Mouse (Mus musculus) stomach, postnatal 0 days (tissue): ENCODE measurements around the gene Ccdc97. TPM values are rescaled to one million over a fixed set of nuclear protein-coding genes. Genes with fewer than 3 reads are reported as not detected.
"Not testable (repeated sequence)": the region's sequence is repeated elsewhere in the genome, so short reads cannot be mapped to it uniquely, and the experiment has no call there.

Source experiments
- ATAC-seq: fragments of 200-750 bp; cut with Nextera tagmentation; 2 replicates; pipeline ENCODE4 v1.8.0; 2017; ENCODE audit not compliant: low FRiP score, low TSS enrichment
- DNase-seq: peaks from one replicate; pipeline ENCODE4 v3.0.0-alpha.2; 2016; ENCODE audit warnings: low spot score
- H3K27ac ChIP-seq: fragments of 300-500 bp; sonication (generic); replicated peaks from 2 replicates; pipeline ENCODE4 v1.5.1; 2014; ENCODE audit warnings: mild to moderate bottlenecking, control low read depth
- H3K27me3 ChIP-seq: fragments of 300-500 bp; sonication (generic); 2 replicates; pipeline ENCODE4 v1.6.1; 2014; ENCODE audit warnings: low read length; ENCODE audit not compliant: control insufficient read depth, insufficient read depth
- H3K36me3 ChIP-seq: fragments of 300-500 bp; sonication (generic); 2 replicates; pipeline ENCODE4 v1.6.1; 2014; ENCODE audit warnings: low read length, mixed read lengths; ENCODE audit not compliant: control insufficient read depth, insufficient read depth
- H3K4me1 ChIP-seq: fragments of 300-500 bp; sonication (generic); replicated peaks from 2 replicates; pipeline ENCODE4 v1.6.1; 2014; ENCODE audit warnings: antibody characterized with exemption; ENCODE audit not compliant: control insufficient read depth, insufficient read depth
- H3K4me2 ChIP-seq: fragments of 300-500 bp; sonication (generic); replicated peaks from 2 replicates; pipeline ENCODE4 v1.6.1; 2014; ENCODE audit warnings: low read depth, mild to moderate bottlenecking, control low read depth, moderate library complexity
- H3K4me3 ChIP-seq: fragments of 300-500 bp; sonication (generic); 2 replicates; pipeline ENCODE4 v1.5.1; 2014; ENCODE audit warnings: low read depth, low read length, control low read depth
- H3K9ac ChIP-seq: fragments of 300-500 bp; sonication (generic); 2 replicates; pipeline ENCODE4 v1.6.1; 2014; ENCODE audit warnings: mild to moderate bottlenecking, low read length, control low read depth, mixed read lengths
- H3K9me3 ChIP-seq: fragments of 300-500 bp; sonication (generic); 2 replicates; pipeline ENCODE4 v1.6.1; 2016; ENCODE audit warnings: low read length; ENCODE audit not compliant: control insufficient read depth
- CTCF ChIP-seq: IDR thresholded peaks from 2 replicates; pipeline ENCODE4 v1.5.1; 2016; ENCODE audit warnings: antibody characterized with exemption, low read depth, mild to moderate bottlenecking, moderate library complexity
- EP300 ChIP-seq: optimal IDR thresholded peaks from 2 replicates; pipeline ENCODE3; 2016; ENCODE audit warnings: antibody characterized with exemption
- WGBS: fragments of 180-500 bp; shearing (Covaris S2); extraction: QIAGEN DNeasy Blood & Tissue Kit; methylation state at CpG from one replicate; pipeline ENCODE4 v1.1.7; 2014; 5-methylcytosine and 5-hydroxymethylcytosine counted together
- polyA plus RNA-seq: library from polyadenylated mRNA; unstranded; fragments of >200 nt; fragmentation: Nextera tagmentation; extraction: Ambion mirVana; gene quantifications from 2 replicates; pipeline ENCODE4 v1.2.1, GENCODE M21; 2015

Gene Ccdc97
- polyA plus RNA-seq, 1 experiment from 2014 or later, result 7.9 TPM

DNA sequence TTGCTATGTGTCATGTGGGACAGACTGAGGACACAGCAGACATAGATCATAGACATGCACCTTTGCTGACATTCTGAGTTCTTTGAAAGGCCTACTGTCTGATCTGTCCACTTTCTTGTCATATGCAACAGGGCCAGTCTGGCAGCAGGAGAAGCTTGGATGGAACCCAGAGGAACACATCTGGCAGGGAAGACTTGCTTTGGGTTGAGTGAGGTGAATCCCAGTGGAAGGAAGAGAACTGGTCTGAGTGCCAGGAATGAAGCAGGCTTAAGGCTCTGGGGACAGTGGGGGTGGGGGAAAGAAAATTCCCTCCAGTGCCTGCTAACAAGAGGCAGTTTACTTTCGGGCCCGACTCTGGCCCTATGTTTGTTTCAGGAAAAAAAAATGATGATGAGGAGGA lies 11.0 kb upstream of the Ccdc97 start:
- Histone ChIP-seq H3K27ac (no peak overlapping the region), H3K9me3 (no peaks in the 10 kb centered on the region), H3K4me1 (no peaks in the 10 kb centered on the region), H3K4me3 (no peak overlapping the region), H3K36me3 (peaks cover 59% of the 10 kb centered on the region), H3K9ac (no peak overlapping the region), H3K4me2 (no peak overlapping the region), H3K27me3 (no peaks in the 10 kb centered on the region)
- TF ChIP-seq CTCF (no peak), EP300 (no peak)
- no peak for DNase-seq
- 62% methylated on average over 2 of the region's 2 CpGs for WGBS
- ATAC-seq, result no peak

DNA sequence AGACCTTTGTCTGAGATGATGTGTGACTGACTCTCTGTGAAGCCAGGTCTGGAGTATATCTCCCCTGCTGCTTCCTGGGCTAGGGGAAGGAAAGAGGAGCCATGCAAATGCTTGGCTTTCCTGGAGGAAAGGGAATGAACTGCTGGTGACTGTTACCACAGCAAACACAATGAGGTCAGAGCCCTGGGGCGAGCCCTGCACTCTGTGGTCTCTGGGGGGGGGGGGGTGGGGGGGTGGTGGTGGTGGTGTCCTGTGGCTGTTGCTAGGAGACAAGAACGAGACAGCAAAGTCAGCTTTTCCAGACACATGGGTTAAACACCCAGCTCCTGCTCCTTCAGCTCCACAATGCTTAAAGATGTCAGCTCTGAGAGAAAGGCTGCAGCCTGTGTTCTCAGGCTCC lies 10.5 kb upstream of the Ccdc97 start:
- Histone ChIP-seq H3K4me3 (no peak overlapping the region), H3K27me3 (no peaks in the 10 kb centered on the region), H3K4me1 (no peaks in the 10 kb centered on the region), H3K27ac (no peak overlapping the region), H3K9ac (no peak overlapping the region), H3K4me2 (no peak overlapping the region), H3K9me3 (no peaks in the 10 kb centered on the region), H3K36me3 (peaks cover 63% of the 10 kb centered on the region)
- TF ChIP-seq CTCF (no peak), EP300 (no peak)
- WGBS, result 26% methylated on average over 2 of the region's 2 CpGs
- ATAC-seq (peak; percentile 55; the same call in 1 of the 2 replicates), DNase-seq (no peak)

DNA sequence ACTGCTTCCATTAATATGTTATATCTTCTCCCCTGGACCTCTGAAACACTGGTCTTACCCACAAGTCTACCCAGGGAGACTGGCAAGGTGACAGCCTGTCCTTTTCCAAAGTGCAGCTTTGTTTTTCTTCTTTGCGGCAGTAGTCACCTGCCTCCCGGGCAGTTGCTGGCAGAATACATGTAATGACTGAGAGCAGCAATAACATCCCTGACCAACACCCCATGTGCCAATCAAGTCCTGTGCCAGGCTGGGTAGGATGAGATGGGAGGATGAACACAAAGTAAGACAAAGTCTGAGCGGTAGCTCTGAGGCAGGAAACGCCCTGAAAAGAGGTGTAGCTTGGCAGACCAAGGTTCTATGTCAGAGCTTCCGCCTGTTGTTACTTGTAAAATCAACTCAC lies 8.9 kb upstream of the Ccdc97 start:
- Histone ChIP-seq H3K9ac (no peak overlapping the region), H3K36me3 (peaks cover 69% of the 10 kb centered on the region), H3K4me3 (no peak overlapping the region), H3K9me3 (no peaks in the 10 kb centered on the region), H3K4me1 (no peaks in the 10 kb centered on the region), H3K27me3 (no peaks in the 10 kb centered on the region), H3K4me2 (no peak overlapping the region), H3K27ac (no peak overlapping the region)
- 81% methylated on average over 5 of the region's 5 CpGs for WGBS
- TF ChIP-seq EP300 (no peak), CTCF (no peak)
- ATAC-seq, result no peak
- DNase-seq, result no peak

DNA sequence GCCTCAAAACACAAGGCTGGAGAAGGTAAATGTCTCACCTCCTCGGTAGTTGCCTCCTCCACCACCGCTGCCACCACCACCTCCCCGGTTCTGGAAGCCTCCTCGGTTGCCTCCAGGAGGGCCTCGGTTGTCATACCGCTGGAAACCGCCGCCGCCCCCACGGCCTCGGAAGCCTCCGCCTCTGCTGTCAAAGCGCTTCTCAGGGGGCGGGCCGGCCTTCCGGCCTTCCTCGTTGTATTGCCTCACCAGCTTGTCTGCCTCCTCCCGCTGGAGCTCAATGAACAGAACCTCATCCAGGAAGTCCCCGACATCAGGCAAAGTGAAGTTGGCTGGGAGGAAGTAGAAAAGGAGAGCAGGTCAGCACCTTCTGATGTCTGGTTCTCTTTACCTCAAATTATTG lies 7.0 kb upstream of the Ccdc97 start:
- no peak overlapping the region for H3K27ac ChIP-seq
- no peak overlapping the region for H3K9ac ChIP-seq
- H3K9me3 ChIP-seq, result no peaks in the 10 kb centered on the region
- H3K27me3 ChIP-seq, result no peaks in the 10 kb centered on the region
- H3K4me3 ChIP-seq, result no peak overlapping the region
- 71% methylated on average over 19 of the region's 19 CpGs for WGBS
- no peak overlapping the region for H3K4me2 ChIP-seq
- no peaks in the 10 kb centered on the region for H3K4me1 ChIP-seq
- TF ChIP-seq EP300 (no peak), CTCF (no peak)
- ATAC-seq (no peak), DNase-seq (no peak)
- peaks cover 64% of the 10 kb centered on the region for H3K36me3 ChIP-seq

DNA sequence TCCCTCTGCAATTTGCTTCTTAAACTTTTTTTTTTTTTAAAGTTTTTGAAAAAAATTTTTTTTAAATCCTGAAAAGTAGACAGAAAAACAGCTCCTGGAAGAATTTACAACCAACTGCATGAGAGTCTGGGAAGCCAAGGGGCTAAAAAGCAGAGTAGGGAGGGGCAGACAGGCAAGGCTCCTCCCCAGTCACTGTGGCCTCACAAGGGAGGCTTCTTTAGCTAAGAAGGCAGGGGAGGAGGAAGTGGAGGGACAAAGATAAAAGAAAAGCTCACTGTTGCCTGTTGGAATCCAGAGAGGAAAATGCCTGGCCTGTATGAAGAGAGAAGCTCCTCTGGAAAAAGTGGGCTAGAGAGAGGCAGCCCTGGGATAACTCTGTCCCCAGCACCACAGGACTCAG lies 2.9 kb upstream of the Ccdc97 start:
- not testable (repeated sequence) for H3K4me2 ChIP-seq, H3K4me3 ChIP-seq, ATAC-seq, DNase-seq, H3K27ac ChIP-seq, H3K9me3 ChIP-seq, H3K4me1 ChIP-seq, H3K27me3 ChIP-seq, H3K9ac ChIP-seq
- H3K36me3 ChIP-seq, result peaks cover 43% of the 10 kb centered on the region

DNA sequence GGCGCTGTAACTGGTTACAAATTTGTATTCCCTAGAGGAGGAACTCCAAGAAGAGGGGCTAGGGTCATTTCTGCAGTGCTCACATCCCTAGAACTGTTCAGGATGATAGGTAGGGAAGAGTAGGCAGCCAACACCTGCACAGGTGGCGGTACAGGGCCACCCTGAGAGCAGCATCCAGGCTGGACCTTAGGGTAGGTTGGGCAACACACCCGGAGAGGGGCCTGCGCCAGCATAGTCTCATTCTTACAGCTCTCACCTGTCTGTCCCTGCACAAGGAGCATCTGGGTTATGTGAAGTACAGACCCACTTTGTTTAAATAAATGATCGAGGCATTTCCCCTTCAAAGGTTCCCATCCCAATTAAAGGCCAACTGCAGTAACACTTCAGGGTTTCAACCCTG lies 1.9 kb upstream of the Ccdc97 start:
- Histone ChIP-seq H3K9ac (no peak overlapping the region), H3K4me1 (peaks cover 7% of the 10 kb centered on the region; the same call in 1 of the 2 replicates), H3K27ac (no peak overlapping the region), H3K9me3 (no peaks in the 10 kb centered on the region), H3K4me3 (no peak overlapping the region), H3K27me3 (no peaks in the 10 kb centered on the region), H3K4me2 (no peak overlapping the region), H3K36me3 (peaks cover 37% of the 10 kb centered on the region)
- WGBS, result 79% methylated on average over 5 of the region's 5 CpGs
- ATAC-seq (no peak), DNase-seq (no peak)
- TF ChIP-seq CTCF (no peak), EP300 (no peak)
